Mouse (Mus musculus) forebrain, postnatal 0 days (tissue): ENCODE results near the gene Bik. TPM values are rescaled to one million over a fixed set of nuclear protein-coding genes. Genes with fewer than 3 reads are reported as not detected.

Experiments
- ATAC-seq: fragments of 200-750 bp; cut with Nextera tagmentation; 2 replicates; pipeline ENCODE4 v1.8.0; 2017; ENCODE audit warnings: mild to moderate bottlenecking, moderate library complexity
- DNase-seq: peaks from one replicate; pipeline ENCODE4 v3.0.0-alpha.2; 2015
- H3K27ac ChIP-seq: fragments of 300-500 bp; sonication (generic); 2 replicates; pipeline ENCODE4 v1.5.1; 2014; ENCODE audit warnings: low read depth, mild to moderate bottlenecking, antibody characterized with exemption, low read length, moderate library complexity, mixed read lengths
- H3K27me3 ChIP-seq: fragments of 300-500 bp; sonication (generic); 2 replicates; pipeline ENCODE4 v1.6.1; 2014; ENCODE audit warnings: mild to moderate bottlenecking, low read length, mixed read lengths; ENCODE audit not compliant: insufficient read depth
- H3K36me3 ChIP-seq: fragments of 300-500 bp; sonication (generic); 2 replicates; pipeline ENCODE4 v1.6.1; 2014; ENCODE audit warnings: mild to moderate bottlenecking, moderate library complexity; ENCODE audit not compliant: insufficient read depth
- H3K4me1 ChIP-seq: fragments of 300-500 bp; sonication (generic); 2 replicates; pipeline ENCODE4 v1.6.1; 2014; ENCODE audit warnings: antibody characterized with exemption; ENCODE audit not compliant: insufficient read depth
- H3K4me2 ChIP-seq: fragments of 300-500 bp; sonication (generic); 2 replicates; pipeline ENCODE4 v1.6.1; 2014; ENCODE audit warnings: low read depth, mild to moderate bottlenecking, moderate library complexity
- H3K4me3 ChIP-seq: fragments of 300-500 bp; sonication (generic); 2 replicates; pipeline ENCODE4 v1.5.1; 2014; ENCODE audit warnings: low read depth, low read length, mixed read lengths
- H3K9ac ChIP-seq: fragments of 300-500 bp; sonication (generic); 2 replicates; pipeline ENCODE4 v1.6.1; 2014; ENCODE audit warnings: mild to moderate bottlenecking
- H3K9me3 ChIP-seq: fragments of 300-500 bp; sonication (generic); 2 replicates; pipeline ENCODE4 v1.6.1; 2016; ENCODE audit warnings: low read length
- CTCF ChIP-seq: sonication (generic); IDR thresholded peaks from 2 replicates; pipeline ENCODE4 v1.5.1; 2016; ENCODE audit warnings: antibody characterized with exemption, control low read depth, low read depth
- WGBS: fragments of 180-500 bp; shearing (Covaris S2); extraction: QIAGEN DNeasy Blood & Tissue Kit; methylation state at CpG from one replicate; pipeline ENCODE4 v1.1.7; 2014; 5-methylcytosine and 5-hydroxymethylcytosine counted together
- polyA plus RNA-seq: library from polyadenylated mRNA; unstranded; fragments of >200 nt; fragmentation: Nextera tagmentation; extraction: Ambion mirVana; gene quantifications from 2 replicates; pipeline ENCODE4 v1.2.1, GENCODE M21; 2015
- total RNA-seq: library from RNA; depleted of rRNA; stranded (reverse); fragments of >200 nt; gene quantifications from 2 replicates; pipeline ENCODE4 v1.2.3, GENCODE M21; 2014

Gene Bik
- total and polyA plus RNA-seq, 2 experiments from 2014 or later, result 0.33 TPM; not detected in 1

DNA sequence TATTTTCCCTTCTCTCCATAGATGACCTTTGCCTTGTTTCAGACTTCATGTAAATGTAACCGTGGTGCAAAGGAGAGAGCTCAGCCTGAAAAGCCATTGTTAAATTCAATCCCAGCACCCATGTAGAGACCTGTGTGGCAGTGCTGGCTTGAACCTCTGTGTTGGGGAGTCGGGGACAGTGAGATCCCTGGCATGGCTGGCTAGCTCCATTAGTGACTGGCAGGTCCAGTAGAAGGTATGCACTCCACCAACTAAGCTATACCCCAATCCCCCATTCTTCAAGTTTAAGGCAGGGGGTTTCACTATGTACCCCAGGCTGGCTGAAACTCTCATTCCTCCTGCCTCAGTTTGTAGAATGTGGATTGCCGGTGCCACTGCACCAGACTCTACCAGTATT is 2.3 kb upstream of the Bik start:
- peaks cover 4% of the 10 kb centered on the region; the same call in 1 of the 2 replicates for H3K4me1 ChIP-seq
- no peaks in the 10 kb centered on the region for H3K9me3 ChIP-seq
- H3K4me2 ChIP-seq, result no peak overlapping the region
- no peak overlapping the region for H3K4me3 ChIP-seq
- ATAC-seq (no peak), DNase-seq (no peak)
- no peak overlapping the region for H3K9ac ChIP-seq
- TF ChIP-seq CTCF, result no peak
- H3K27ac ChIP-seq, result no peak overlapping the region
- H3K27me3 ChIP-seq, result peaks cover 32% of the 10 kb centered on the region
- 82% methylated on average over 3 of the region's 3 CpGs for WGBS
- no peaks in the 10 kb centered on the region for H3K36me3 ChIP-seq

DNA sequence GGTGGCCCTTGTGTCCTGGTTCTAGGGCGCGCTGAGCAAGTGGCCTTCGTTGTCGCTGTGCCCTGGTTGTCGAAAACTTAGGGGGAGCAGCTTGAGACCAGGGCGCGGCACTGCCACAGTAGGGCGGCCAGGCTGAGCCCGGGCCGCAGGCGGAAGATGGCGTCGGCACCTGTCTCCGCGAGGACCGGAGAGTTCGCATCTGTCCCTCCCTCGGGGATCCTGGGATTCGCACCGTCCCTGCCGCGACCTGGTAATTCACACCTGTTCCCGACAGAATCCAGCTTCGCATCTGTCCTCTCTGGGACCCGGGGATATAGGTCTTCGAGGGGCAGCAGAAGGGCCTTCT is 403 bp downstream of the Bik start:
- H3K4me1 ChIP-seq, result peaks cover 4% of the 10 kb centered on the region; the same call in 1 of the 2 replicates
- ATAC-seq, result no peak
- no peaks in the 10 kb centered on the region for H3K9me3 ChIP-seq
- no peaks in the 10 kb centered on the region for H3K36me3 ChIP-seq
- 0 out of 2 replicates have a peak overlapping the region, but pooled peaks have one; percentile 10 for H3K9ac ChIP-seq
- H3K27ac ChIP-seq, result no peak overlapping the region
- DNase-seq, result peak; percentile 5
- 2% methylated on average over 26 of the region's 26 CpGs for WGBS
- TF ChIP-seq CTCF, result no peak
- H3K4me2 ChIP-seq, result peak overlapping the region; percentile 89
- H3K27me3 ChIP-seq, result peaks cover 32% of the 10 kb centered on the region
- peak overlapping the region; percentile 43 for H3K4me3 ChIP-seq

DNA sequence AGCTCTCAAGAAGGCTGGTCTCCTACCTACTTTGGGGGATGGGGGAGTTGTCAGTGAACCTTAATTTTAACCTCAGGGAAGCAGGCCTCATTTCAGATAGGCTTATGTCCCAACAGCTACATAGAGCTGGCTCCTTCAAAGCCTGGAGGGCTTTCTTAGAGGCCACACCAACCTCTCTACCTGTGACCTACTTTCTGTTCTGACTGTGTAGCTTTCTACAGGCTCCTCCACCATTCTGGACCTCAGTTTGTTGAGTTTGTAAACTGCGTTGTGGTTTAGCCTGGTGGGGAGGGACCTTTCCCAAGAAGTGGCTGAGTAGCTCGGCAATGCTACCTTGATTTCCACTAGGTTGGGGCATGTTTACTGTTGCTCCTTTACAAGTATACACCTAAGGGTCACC is 1.1 kb downstream of the Bik start:
- Histone ChIP-seq H3K4me1 (peaks cover 4% of the 10 kb centered on the region; the same call in 1 of the 2 replicates), H3K4me2 (no peak overlapping the region), H3K9ac (no peak overlapping the region), H3K27ac (no peak overlapping the region), H3K27me3 (peaks cover 32% of the 10 kb centered on the region), H3K4me3 (no peak overlapping the region), H3K9me3 (no peaks in the 10 kb centered on the region), H3K36me3 (no peaks in the 10 kb centered on the region)
- TF ChIP-seq CTCF, result no peak
- DNase-seq (no peak), ATAC-seq (no peak)
- 80% methylated on average over 2 of the region's 2 CpGs for WGBS

- ATAC-seq, result no peak
- Histone ChIP-seq H3K4me3 (no peak overlapping the region), H3K36me3 (no peaks in the 10 kb centered on the region), H3K4me2 (no peak overlapping the region), H3K9ac (no peak overlapping the region), H3K9me3 (no peaks in the 10 kb centered on the region), H3K27me3 (peaks cover 32% of the 10 kb centered on the region), H3K27ac (no peak overlapping the region), H3K4me1 (peaks cover 4% of the 10 kb centered on the region; the same call in 1 of the 2 replicates)
- WGBS, result 68% methylated on average over 4 of the region's 4 CpGs
- no peak for TF ChIP-seq CTCF
- DNase-seq, result no peak
Observed at GRCm38 (mm10) chr15:83528892-83529291, 2.2 kb downstream of the Bik start.

DNA sequence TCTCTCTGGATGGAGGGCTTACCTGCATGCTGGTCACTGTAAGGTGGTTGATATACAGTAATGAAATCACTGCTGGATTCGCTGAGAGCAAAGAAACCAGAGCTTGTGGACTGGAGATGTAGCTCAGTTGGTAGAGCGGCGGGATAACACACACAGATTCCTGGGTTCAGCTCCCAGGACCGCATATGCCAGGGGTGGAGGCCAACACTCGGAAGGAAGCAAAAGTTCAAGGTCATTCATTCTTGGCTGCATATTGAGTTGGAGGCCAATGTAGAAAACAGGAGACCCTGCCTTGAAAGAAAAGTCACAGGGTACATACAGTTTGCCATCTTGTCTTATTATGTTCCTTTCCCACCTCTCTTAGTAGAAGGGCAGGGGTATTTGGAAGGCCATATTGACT is 3.1 kb downstream of the Bik start:
- no peak overlapping the region for H3K4me3 ChIP-seq
- peaks cover 4% of the 10 kb centered on the region; the same call in 1 of the 2 replicates for H3K4me1 ChIP-seq
- no peaks in the 10 kb centered on the region for H3K36me3 ChIP-seq
- DNase-seq, result no peak
- H3K9ac ChIP-seq, result no peak overlapping the region
- H3K9me3 ChIP-seq, result no peaks in the 10 kb centered on the region
- no peak for TF ChIP-seq CTCF
- 88% methylated on average over 5 of the region's 5 CpGs for whole genome bisulfite sequencing
- no peak overlapping the region for H3K27ac ChIP-seq
- peaks cover 32% of the 10 kb centered on the region for H3K27me3 ChIP-seq
- no peak overlapping the region for H3K4me2 ChIP-seq
- no peak for ATAC-seq

DNA sequence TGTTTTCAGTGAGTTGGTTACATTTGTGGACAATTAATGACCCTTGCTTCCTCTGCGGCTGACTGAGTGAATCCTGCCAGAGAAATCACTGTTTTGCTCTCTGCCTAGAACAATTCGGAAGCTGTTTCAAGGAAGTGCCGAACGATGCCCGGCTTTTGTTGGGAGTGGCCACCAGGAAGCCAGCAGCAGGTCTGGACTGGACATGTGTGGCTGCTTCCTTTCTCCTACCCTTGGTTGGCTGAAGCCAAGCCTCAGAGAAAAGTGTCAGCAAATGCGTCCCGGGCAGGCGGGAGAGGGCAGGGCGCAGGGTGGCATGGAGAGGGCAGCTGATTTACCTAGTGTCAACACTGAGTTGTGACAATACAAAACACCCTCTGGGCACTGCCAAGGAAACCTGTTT is 3.6 kb downstream of the Bik start:
- Histone ChIP-seq H3K4me3 (no peak overlapping the region), H3K36me3 (no peaks in the 10 kb centered on the region), H3K27ac (no peak overlapping the region), H3K9ac (no peak overlapping the region), H3K4me2 (no peak overlapping the region), H3K9me3 (no peaks in the 10 kb centered on the region), H3K4me1 (peaks cover 4% of the 10 kb centered on the region; the same call in 1 of the 2 replicates), H3K27me3 (peaks cover 29% of the 10 kb centered on the region)
- ATAC-seq (no peak), DNase-seq (no peak)
- WGBS, result 78% methylated on average over 9 of the region's 9 CpGs
- no peak for TF ChIP-seq CTCF

- Histone ChIP-seq H3K4me1 (peaks cover 4% of the 10 kb centered on the region; the same call in 1 of the 2 replicates), H3K36me3 (no peaks in the 10 kb centered on the region), H3K9ac (no peak overlapping the region), H3K4me3 (no peak overlapping the region), H3K9me3 (no peaks in the 10 kb centered on the region), H3K27me3 (peaks cover 25% of the 10 kb centered on the region), H3K4me2 (no peak overlapping the region), H3K27ac (no peak overlapping the region)
- DNase-seq (no peak), ATAC-seq (no peak)
- TF ChIP-seq CTCF, result no peak
- 81% methylated on average over 6 of the region's 6 CpGs for WGBS
Observed at GRCm38 (mm10) chr15:83530688-83531087, 4.0 kb downstream of the Bik start.
